Mouse (Mus musculus): ENCODE results near the gene Tmem128.

Tmem128 gene

DNA sequence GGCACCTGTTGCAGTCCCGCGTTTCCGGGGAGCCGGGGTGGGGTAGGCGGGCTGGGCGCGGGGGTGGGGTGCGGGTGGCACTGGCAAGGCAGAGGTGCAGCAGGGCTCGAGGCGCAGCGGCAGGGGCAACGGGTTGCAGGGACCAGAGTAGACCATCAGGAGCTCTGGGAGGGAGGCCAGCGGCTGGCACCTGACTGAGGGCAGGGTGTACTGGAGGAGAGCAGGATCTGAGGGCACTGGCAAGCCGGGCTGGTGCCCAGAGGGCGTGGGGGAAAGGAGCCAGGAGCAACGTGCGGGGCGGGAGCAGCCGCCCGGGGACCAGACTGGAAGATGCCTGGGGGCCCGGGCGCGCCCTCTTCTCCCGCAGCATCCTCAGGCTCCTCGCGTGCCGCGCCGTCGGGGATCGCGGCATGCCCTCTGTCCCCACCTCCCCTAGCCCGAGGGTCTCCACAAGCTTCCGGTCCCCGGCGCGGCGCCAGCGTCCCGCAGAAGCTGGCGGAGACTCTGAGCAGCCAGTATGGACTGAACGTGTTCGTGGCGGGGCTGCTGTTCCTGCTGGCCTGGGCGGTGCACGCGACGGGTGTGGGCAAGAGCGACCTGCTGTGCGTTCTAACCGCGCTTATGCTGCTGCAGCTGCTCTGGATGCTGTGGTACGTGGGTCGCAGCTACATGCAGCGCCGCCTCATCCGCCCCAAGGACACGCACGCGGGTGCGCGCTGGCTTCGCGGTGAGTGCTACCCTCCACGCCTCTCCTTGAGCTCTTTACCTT, 17.3 kb downstream of the Tmem128 start:
- DNase-seq (ENCODE audit: low read depth, low spot score), result no peak

DNA sequence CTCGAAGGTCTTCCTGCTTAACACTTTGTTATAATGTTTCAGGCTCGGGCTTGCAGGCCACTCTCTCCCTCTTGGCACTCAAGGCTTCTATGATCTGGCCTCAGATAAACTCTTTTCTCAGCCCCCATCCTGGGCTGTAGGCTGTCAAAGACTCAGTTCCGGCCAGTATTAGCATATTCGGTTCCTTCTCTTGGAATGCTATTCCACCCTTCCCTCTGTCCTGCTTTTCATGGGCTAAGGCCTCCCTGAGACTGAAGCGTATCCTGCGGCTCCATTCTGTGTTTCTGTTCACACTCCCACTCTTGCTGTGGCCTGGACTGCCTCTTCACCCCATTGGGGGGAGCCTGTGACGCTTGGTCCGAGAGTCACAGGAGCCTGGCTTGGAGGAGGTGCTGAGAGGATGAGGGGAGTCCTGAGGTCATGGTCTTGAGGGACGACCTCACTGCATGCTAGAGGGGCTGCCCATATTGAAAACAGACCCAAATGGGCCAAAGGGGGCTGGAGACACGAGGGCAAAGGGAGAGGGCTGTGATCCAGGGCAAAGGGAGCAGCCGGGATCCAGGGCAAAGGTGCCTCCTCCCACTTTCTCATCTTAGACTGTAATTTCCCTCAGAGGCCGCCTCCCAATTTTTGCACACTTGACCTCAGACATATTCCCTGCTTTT, 18.1 kb downstream of the Tmem128 start:
- no peak for DNase-seq (ENCODE audit: low read depth, low spot score)

DNA sequence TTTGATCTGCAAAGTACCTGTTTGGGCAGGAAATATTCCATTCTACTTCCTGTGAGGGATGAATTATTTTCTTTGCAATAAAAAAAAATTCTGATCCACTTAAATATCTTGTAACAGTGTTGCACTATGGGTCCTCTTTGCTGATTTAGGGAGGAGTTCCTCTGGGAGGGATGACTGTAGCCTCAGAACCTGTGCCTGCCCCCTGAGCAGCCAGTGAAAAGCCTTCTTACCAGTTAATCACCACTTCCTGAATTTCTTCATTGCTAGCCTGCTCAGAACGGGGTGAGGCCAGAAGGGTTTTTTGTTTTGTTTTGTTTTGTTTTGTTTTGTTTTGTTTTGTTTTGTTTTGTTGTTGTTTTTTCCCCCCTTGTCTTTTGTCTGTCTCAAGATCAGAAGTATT, 20.1 kb downstream of the Tmem128 start:
- DNase-seq (ENCODE audit: low read depth, low spot score), result no peak

DNA sequence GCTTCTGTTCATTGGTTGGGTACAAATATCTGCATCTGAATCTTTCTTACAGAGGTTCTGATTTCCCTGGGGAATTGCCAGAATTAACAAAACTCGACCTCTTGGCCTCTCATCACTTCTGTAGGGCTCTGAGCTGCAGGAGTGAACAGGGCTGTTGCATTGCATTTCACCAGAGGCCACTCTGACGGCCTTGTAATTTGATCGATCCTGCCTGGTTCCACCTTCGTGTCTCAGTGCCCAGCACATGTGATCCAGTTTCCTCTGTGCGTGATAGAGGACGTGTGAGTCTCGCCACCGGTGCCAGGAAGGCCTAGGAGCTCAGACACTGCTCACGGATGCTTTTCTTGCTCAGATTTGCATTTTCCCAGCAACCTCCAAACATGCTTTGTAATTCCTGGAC, 25.7 kb downstream of the Tmem128 start:
- no peak for DNase-seq (ENCODE audit: low read depth, low spot score)

DNA sequence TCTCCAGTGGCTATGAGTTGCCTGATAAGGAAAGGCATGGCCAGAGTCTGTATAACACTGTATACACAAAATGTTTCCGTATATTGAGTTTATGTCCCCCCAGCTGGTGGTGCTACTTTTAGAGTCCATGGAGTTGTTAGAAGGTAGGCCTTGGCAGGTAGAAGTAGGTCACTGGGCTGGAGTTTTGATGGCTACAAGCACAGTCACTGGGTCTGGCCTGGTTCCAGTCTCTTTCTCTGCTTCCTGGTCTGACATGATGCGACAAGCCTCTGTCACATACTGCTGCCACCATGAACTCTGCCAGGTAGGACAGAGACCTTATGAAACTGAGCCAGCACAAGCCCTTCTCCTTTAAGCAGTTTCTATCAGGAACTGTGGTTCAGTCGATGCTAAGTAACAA, 28.5 kb downstream of the Tmem128 start:
- DNase-seq (ENCODE audit: low read depth, low spot score), result no peak

DNA sequence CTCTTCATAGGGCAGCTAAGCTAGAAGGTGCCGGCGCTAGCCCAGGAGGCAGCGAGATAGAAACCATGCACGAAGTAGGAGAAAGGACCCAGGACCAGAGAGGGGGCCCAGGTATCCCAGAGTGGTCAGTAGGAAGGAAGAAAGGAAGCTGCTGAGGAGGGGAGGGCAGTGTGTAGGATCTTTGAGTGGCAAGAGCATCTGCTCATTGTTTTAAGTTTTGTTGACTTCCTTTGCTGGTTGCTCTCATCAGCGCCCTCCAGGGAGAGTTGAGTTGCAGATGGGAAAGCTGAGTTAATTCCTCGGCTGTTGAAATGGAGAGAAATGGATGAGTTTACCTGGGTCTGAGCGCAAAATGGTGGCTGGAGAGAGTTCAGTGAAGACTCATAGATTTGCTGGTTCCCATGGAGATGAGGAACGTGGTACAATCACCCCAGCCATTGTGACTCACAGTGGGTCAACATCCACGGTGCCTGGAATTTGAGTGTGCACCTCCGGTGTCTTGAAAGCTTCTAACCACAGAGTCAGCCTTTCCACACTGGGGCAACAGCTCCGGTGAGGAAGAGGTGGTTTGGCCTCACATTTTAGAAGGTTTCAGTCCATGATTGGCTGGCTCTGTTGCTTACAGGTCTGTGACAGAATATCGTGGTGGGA, 41.9 kb downstream of the Tmem128 start:
- no peak for DNase-seq (ENCODE audit: low read depth, low spot score)

DNA sequence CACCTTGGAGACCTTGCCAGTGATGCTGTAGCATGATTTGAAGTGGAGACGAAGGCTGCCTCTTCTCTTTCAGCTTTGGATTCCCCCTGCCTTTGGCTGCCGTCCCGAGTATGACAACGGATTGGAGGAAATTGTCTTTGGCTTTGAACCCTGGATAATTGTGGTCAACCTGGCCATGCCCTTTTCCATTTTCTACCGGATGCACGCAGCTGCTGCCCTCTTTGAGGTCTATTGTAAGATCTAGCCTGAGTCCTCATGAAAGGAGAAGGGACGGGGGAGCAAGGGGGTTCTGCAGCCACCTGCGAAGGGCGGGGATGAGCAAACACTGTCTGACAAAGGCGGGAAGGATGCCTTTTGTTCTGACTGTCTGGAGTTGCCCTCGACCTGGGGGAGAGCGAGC, 42.7 kb downstream of the Tmem128 start:
- DNase-seq (ENCODE audit: low read depth, low spot score), result no peak

DNA sequence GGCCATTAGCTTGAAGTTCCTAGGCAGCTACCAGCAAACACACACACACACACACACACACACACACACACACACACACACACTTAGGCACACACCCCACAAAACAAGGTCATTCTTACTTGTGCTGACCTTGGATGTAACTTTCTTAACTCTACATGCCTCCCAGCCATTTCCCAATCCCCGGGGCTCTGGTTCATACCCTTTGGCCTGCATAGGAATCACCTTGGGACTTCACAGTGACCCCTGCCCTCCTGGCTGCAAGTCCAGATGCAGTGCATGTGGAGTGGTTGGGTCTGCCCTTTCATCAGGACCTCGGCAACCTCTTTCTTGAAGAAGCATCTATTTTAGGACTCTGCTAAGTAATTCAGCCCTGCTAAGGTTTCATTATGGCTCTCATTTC, 45.3 kb downstream of the Tmem128 start:
- no peak for DNase-seq (ENCODE audit: low read depth, low spot score)

DNA sequence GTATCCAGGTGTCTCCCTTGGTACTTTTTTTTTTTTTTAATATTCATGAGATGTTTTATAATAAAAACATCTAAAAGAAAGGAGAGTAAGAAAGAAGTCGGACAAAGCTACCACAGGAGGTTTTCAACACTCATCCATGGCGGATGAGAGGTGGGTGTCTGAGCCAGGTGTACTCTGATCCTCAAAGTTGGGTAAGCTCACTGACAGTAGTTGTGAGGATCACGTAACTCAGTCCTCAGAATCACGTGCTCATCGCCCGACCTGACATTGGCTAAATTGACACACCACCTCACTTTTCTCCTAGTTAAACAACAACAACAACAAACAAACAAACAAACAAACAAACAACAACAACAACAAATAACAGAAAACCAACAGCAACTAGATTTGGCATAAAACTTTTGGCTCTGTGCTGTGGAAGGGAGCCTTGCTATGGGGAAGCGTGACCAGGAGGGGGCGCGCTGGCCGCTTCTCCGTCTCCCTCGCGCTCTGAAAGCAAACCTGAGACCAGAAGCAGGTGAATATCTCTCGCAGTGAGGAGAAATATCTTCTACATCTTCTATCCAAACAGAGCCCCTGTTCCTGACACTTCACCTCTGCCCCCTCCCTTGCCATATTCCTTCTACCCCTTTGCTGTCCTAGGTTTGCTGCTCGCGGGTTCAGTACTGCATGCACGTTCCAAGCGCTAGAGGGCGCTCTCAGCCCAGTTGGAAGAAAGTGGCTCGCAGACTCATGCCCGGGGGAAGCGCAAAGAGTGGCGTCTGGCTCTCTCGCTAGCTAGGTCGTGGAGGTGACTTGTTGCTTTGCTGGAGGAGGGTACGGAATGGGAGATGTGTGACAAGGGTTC, 47.5 kb downstream of the Tmem128 start:
- DNase-seq (ENCODE audit: low read depth, low spot score), result peak; percentile 90

DNA sequence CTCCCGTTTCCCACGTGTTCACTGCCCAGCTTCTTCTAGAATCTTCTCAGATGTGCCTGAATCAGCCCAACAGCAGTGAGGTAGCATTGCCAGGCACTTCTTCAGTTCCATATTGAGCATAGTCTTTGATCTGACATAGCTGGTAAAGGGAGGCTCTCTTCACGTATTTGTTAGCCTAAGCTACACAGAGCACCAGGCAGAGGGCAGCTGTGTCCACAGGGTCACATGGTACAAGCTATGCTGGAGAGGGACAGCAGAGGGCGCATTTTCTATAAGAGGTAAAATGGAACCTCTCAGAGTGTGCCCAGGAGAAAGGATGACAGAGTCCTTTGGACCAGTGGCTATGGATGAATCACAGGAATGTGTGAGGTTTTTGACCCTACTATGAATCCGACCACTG, 48.9 kb downstream of the Tmem128 start:
- peak; percentile 47 for DNase-seq (ENCODE audit: low read depth, low spot score)

DNA sequence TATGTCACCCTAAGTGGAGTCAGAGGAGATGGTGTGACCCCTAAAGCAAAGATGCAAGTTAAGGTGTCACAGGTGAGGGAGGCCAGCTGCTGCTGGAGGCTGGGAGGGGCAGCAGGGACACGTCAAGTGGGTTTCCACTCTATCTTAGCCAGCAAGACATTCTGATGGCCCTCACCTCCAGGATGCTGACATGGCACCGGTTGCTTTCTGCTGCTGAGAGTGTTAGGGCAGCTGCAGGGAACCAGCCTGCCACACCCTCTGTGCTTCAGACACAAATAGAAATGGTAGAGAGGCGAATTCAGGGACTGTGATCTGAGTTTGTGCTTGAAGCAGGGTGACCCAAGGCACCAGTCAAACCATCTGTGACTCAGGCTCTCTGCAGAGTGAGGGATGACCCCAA, 49.8 kb downstream of the Tmem128 start:
- no peak for DNase-seq (ENCODE audit: low read depth, low spot score)
